Mouse (Mus musculus) lung, embryonic 14.5 days (tissue): Measurements from ENCODE around the gene Nup210. TPM values are rescaled to one million over a fixed set of nuclear protein-coding genes. Genes with fewer than 3 reads are reported as not detected.

Source experiments
- ATAC-seq: fragments of 200-750 bp; cut with Nextera tagmentation; 2 replicates; pipeline ENCODE4 v1.8.0; 2017; ENCODE audit warnings: mild to moderate bottlenecking, moderate TSS enrichment, moderate library complexity; ENCODE audit not compliant: insufficient read depth
- DNase-seq: peaks from one replicate; pipeline ENCODE4 v3.0.0-alpha.2; 2015
- H3K27ac ChIP-seq: fragments of 300-500 bp; sonication (generic); 2 replicates; pipeline ENCODE4 v1.5.1; 2014; ENCODE audit warnings: low read depth, mild to moderate bottlenecking, moderate library complexity
- H3K27me3 ChIP-seq: fragments of 300-500 bp; sonication (generic); 2 replicates; pipeline ENCODE4 v1.6.1; 2014; ENCODE audit warnings: low read length, control low read depth; ENCODE audit not compliant: insufficient read depth
- H3K36me3 ChIP-seq: fragments of 300-500 bp; sonication (generic); 2 replicates; pipeline ENCODE4 v1.6.1; 2014; ENCODE audit warnings: control low read depth; ENCODE audit not compliant: insufficient read depth
- H3K4me1 ChIP-seq: fragments of 300-500 bp; sonication (generic); 2 replicates; pipeline ENCODE4 v1.6.1; 2014; ENCODE audit warnings: antibody characterized with exemption, control low read depth; ENCODE audit not compliant: insufficient read depth
- H3K4me2 ChIP-seq: fragments of 300-500 bp; sonication (generic); 2 replicates; pipeline ENCODE4 v1.6.1; 2014; ENCODE audit warnings: mild to moderate bottlenecking
- H3K4me3 ChIP-seq: fragments of 300-500 bp; sonication (generic); 2 replicates; pipeline ENCODE4 v1.5.1; 2014; ENCODE audit warnings: low read depth, low read length
- H3K9ac ChIP-seq: fragments of 300-500 bp; sonication (generic); 2 replicates; pipeline ENCODE4 v1.6.1; 2014
- H3K9me3 ChIP-seq: fragments of 300-500 bp; sonication (generic); 2 replicates; pipeline ENCODE4 v1.6.1; 2016; ENCODE audit warnings: low read depth, low read length, control low read depth
- CTCF ChIP-seq: IDR thresholded peaks from 2 replicates; pipeline ENCODE4 v1.5.1; 2016; ENCODE audit warnings: antibody characterized with exemption, low read depth
- WGBS: fragments of 180-500 bp; shearing (Covaris S2); extraction: QIAGEN DNeasy Blood & Tissue Kit; methylation state at CpG from one replicate; pipeline ENCODE4 v1.1.7; 2014; 5-methylcytosine and 5-hydroxymethylcytosine counted together
- polyA plus RNA-seq: library from polyadenylated mRNA; unstranded; fragments of >200 nt; fragmentation: Nextera tagmentation; extraction: Ambion mirVana; gene quantifications from 2 replicates; pipeline ENCODE4 v1.2.1, GENCODE M21; 2014

Nup210 gene
- polyA plus RNA-seq, 1 experiment from 2014 or later: 35.3 TPM

DNA sequence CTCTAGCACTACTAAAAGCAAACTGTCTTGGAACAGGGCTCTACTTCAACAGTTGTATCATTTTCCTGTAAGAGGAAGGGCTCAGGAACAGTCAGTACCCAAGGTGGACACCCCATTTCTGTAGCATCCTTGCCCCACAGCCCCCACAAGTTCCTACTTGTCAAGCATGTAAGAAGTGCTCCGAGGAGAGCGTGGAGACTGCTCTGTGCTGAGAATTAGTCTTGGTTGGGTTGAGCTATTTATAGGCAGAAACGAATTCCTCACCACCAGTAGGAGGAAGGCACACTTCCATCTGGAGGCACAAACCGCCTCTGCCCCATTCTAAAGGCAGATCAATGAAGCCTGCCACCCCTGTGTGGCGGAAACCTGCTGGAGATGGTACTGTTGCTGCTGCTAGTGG lies 75.3 kb downstream of the Nup210 start:
- H3K9me3 ChIP-seq: no peaks in the 10 kb centered on the region
- no peak overlapping the region for H3K4me2 ChIP-seq
- TF ChIP-seq CTCF: no peak
- H3K36me3 ChIP-seq: 0 out of 2 replicates have a peak, but pooled peaks cover 8% of the 10 kb centered on the region
- H3K4me3 ChIP-seq: no peak overlapping the region
- DNase-seq (no peak), ATAC-seq (no peak)
- 81% methylated on average over 5 of the region's 5 CpGs for WGBS
- no peak overlapping the region for H3K9ac ChIP-seq
- no peaks in the 10 kb centered on the region for H3K4me1 ChIP-seq
- H3K27me3 ChIP-seq: no peaks in the 10 kb centered on the region
- no peak overlapping the region for H3K27ac ChIP-seq

DNA sequence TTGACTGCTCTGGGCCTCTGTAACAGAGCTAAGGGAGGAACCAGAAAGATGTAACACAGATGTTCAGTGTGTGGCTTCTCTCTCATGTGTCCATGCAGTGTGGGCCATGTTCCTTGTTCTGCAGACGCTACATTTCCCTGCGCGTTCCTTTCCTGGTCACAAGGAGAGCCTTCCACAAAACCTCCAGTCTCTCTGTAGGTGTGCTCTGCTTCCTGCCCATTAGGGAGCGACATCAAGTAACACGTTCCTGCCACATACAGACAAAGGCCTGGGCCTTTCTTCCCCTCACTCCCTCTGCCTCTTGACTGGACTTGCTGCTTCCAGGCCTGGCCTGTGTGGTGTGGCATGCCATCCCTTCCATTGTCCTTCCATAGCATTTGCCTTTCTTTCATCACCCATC lies 88.4 kb downstream of the Nup210 start:
- Histone ChIP-seq H3K9me3 (no peaks in the 10 kb centered on the region), H3K36me3 (0 out of 2 replicates have a peak, but pooled peaks cover 2% of the 10 kb centered on the region), H3K4me2 (no peak overlapping the region), H3K27me3 (no peaks in the 10 kb centered on the region), H3K4me3 (no peak overlapping the region), H3K9ac (no peak overlapping the region), H3K4me1 (no peaks in the 10 kb centered on the region), H3K27ac (no peak overlapping the region)
- DNase-seq (no peak), ATAC-seq (no peak)
- no peak for TF ChIP-seq CTCF
- 81% methylated on average over 5 of the region's 5 CpGs for WGBS

DNA sequence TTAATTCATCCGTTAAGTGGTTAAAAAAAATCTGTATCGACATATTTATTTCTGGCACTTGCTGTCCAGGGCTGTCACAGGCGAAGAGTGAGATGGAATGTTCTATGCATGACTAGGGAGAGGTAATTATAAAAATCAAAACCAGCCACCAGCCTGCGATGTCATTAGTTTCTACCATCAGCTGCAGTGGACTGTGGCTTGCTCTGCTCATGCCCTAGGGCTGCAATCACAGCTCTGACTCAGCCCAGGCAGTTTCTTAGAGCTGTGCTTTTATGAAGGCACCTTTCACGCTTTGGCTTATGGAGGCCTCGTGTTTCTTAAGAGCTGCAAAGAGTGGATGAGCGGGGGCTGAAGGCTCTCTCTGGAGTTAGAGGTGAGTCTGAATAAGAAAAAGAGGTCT lies 95.8 kb downstream of the Nup210 start:
- WGBS: 77% methylated on average over 7 of the region's 7 CpGs

DNA sequence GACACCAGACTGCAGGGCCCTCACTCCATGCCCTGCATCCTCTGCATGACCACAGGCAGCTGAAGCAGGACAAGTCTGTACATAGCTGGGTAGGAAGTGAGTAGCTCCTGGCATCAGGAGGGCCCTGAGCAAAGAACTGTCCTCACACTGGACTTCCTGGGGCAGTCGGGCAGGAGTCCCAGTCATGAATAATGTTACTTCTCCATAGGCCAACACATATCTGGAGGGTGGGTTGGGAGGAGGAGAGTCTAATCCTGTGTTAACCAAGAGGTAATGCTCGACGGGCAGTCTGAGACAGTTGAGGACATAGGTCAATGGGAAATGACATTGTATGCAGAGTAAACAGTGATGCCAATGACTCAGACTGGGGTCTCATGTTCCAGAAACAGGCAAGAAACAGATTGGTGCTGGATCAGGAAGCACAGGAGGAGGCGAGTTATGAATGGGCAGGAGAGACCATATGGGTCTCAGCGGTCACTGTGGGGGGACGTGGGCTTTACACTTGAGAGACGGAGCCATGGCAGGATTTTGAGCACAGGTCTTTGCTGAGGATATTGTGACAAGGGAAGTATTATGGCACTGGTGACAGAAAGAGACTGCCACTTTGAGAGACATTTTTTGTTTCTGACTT lies 99.9 kb downstream of the Nup210 start:
- Histone ChIP-seq H3K36me3 (no peaks in the 10 kb centered on the region), H3K9ac (no peak overlapping the region), H3K9me3 (no peaks in the 10 kb centered on the region), H3K4me1 (no peaks in the 10 kb centered on the region), H3K27me3 (no peaks in the 10 kb centered on the region), H3K4me2 (no peak overlapping the region), H3K27ac (no peak overlapping the region), H3K4me3 (no peak overlapping the region)
- DNase-seq (no peak), ATAC-seq (no peak)
- no peak for TF ChIP-seq CTCF
- 71% methylated on average over 7 of the region's 7 CpGs for WGBS

More for the DNA sequence above, 95.8 kb downstream of the Nup210 start:
- H3K4me3 ChIP-seq: no peak overlapping the region
- H3K27me3 ChIP-seq: no peaks in the 10 kb centered on the region
- no peaks in the 10 kb centered on the region for H3K36me3 ChIP-seq
- H3K4me1 ChIP-seq: no peaks in the 10 kb centered on the region
- no peaks in the 10 kb centered on the region for H3K9me3 ChIP-seq
- no peak for DNase-seq
- TF ChIP-seq CTCF: no peak
- H3K27ac ChIP-seq: no peak overlapping the region
- no peak overlapping the region for H3K9ac ChIP-seq
- no peak for ATAC-seq
- no peak overlapping the region for H3K4me2 ChIP-seq

DNA sequence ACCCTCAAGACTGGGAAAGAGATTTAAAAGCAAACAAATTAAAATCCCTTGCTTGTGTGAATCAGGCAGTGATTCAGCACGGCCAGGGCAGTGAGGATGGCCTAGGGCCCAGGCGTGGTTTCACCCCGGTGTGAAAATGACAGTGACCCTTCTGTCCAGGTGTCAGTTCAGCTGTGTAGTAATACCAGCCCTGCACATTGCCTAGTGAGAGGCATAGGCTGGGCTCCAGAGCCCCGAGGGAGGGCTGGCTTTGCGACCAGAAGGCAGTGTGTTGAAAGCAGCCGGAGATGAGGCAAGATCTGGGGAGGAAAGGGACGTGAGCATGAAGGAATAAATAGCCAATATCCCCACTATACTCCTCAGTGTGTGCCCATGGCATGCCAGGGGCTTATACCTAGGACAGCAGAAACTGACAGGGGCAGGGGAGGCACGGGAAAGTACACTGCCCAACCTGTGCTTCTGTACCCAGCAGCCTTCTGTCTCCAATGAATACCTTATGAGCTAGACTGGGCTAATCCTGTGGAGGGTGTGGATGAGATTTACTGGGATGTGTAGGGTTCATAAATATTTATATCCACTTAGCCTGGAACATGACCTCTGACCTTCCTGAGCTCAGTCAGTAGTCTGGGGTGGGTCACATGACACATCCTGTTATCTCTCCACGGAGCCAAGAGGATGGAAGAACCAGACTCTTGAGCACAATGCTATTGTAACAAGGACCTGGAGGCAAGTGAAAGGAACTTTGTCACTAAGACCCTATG lies 102.3 kb downstream of the Nup210 start:
- Histone ChIP-seq H3K9ac (no peak overlapping the region), H3K27me3 (no peaks in the 10 kb centered on the region), H3K4me1 (no peaks in the 10 kb centered on the region), H3K4me3 (no peak overlapping the region), H3K9me3 (no peaks in the 10 kb centered on the region), H3K36me3 (no peaks in the 10 kb centered on the region), H3K4me2 (no peak overlapping the region), H3K27ac (no peak overlapping the region)
- peak; percentile 5 for DNase-seq
- ATAC-seq: no peak
- WGBS: 62% methylated on average over 9 of the region's 9 CpGs
- TF ChIP-seq CTCF: no peak

DNA sequence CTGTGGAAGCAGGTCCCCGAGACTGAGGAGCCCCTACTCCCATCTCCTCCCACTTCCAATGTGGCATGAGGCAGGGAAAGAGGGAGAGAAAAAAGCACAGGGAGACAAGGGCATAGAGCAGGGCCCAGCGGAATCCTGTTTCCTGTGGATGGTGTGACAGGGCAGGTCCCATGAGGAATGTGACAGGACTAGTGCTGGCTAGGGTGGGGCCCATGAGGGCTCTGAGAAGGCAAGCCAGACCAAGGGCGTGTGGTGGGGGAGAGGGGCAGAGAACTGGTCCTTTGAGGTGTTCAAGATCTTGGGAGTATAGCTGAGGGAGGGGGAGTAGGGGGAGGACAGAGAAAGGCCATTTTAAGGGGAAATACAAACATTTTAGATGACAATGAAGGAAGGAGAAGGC lies 104.2 kb downstream of the Nup210 start:
- Histone ChIP-seq H3K4me1 (no peaks in the 10 kb centered on the region), H3K4me3 (no peak overlapping the region), H3K27ac (no peak overlapping the region), H3K9ac (no peak overlapping the region), H3K4me2 (no peak overlapping the region), H3K27me3 (no peaks in the 10 kb centered on the region), H3K36me3 (no peaks in the 10 kb centered on the region), H3K9me3 (no peaks in the 10 kb centered on the region)
- 51% methylated on average over 3 of the region's 3 CpGs for WGBS
- ATAC-seq (no peak), DNase-seq (no peak)
- no peak for TF ChIP-seq CTCF

DNA sequence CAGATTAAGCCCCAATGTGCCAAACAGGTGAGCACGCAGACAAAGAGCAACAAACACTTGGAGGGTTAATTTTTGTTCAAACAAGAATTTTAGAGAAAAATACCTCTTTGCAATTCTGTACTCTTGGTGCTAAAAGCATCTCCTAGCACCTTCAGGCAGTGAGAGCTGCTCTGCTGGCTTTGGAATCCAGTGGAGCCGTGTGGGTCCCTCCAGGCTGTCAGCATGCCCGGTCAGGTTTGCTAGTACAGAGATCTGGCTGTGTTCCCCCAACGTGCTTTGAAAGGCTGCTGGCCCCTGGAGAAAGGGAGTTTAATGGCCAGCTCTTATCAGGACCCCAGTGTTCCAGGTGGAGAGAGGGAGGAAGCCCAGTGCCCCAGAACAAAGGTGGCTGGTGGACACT lies 105.1 kb downstream of the Nup210 start:
- TF ChIP-seq CTCF: no peak
- WGBS: 46% methylated on average over 4 of the region's 4 CpGs
- Histone ChIP-seq H3K9ac (no peak overlapping the region), H3K9me3 (no peaks in the 10 kb centered on the region), H3K27me3 (no peaks in the 10 kb centered on the region), H3K4me2 (no peak overlapping the region), H3K4me1 (no peaks in the 10 kb centered on the region), H3K4me3 (no peak overlapping the region), H3K27ac (no peak overlapping the region), H3K36me3 (no peaks in the 10 kb centered on the region)
- no peak for ATAC-seq
- DNase-seq: no peak
